In genomic region chr7:44488545-44488944, GRCm38 (mm10) we compare ENCODE assay signal across 28 mouse cellular contexts. TPM values are rescaled to one million over a fixed set of nuclear protein-coding genes. Genes with fewer than 3 reads are reported as not detected.
DNase-seq lines count a peak whose midpoint lies in the region; ATAC-seq lines count a peak whose summit lies in the region.
"Had no signal": no experiment of that assay in that cellular context is flagged by ENCODE, and none has a peak within 500 bp of the region (broad histone marks: within the 10 kb centered on the region; RNA-seq: fewer than 3 reads in every experiment).

No protein-coding gene starts in this region.

- peak; percentile 38 for DNase-seq in cerebellum, adult 9-11 months
- no peak for DNase-seq in cerebellum, postnatal 4 days (ENCODE audit: low spot score in 2 of 2)
- peak; percentile 86 for DNase-seq in heart, adult 11 months
- DNase-seq in heart, embryonic 10.5 days (ENCODE audit: low spot score), result no peak
- DNase-seq in midbrain, embryonic 11.5 days (ENCODE audit: low spot score, missing footprints), result peak; percentile 56
- DNase-seq in urinary bladder, adult 2 months (ENCODE audit: low spot score), result peak; percentile 15
- no peak for DNase-seq in urinary bladder, postnatal 14 days (ENCODE audit: low spot score)
- DNase-seq: adrenal gland, postnatal 14 days; kidney, postnatal 36 days; right cerebral cortex, postnatal 14 days; thymus, postnatal 36 days had no signal

- no peak overlapping the region for H3K9ac ChIP-seq in midbrain, embryonic 11.5 days (ENCODE audit: low read length)
- no peak overlapping the region for H3K9ac ChIP-seq in midbrain, embryonic 16.5 days (ENCODE audit: low read depth, low read length)
- H3K9ac ChIP-seq: heart, embryonic 15.5 days; hindbrain, embryonic 12.5 days; kidney, embryonic 15.5 days; limb, embryonic 13.5 days; lung, embryonic 15.5 days; neural tube, embryonic 12.5 days had no signal

- no peak overlapping the region for H3K4me3 ChIP-seq in heart, embryonic 10.5 days
- H3K4me3 ChIP-seq in midbrain, embryonic 11.5 days (ENCODE audit: low read depth, low read length), result no peak overlapping the region
- H3K4me3 ChIP-seq in midbrain, embryonic 16.5 days (ENCODE audit: low read depth, low read length), result no peak overlapping the region
- H3K4me3 ChIP-seq: erythroblast, embryonic 14.5 days; heart, embryonic 15.5 days; hindbrain, embryonic 12.5 days; kidney, embryonic 15.5 days; limb, embryonic 13.5 days; lung, embryonic 15.5 days; midbrain, embryonic 10.5 days; myocyte; neural tube, embryonic 12.5 days had no signal

- H3K27me3 ChIP-seq in heart, embryonic 10.5 days (ENCODE audit: insufficient read depth, poor library complexity, severe bottlenecking), result no peaks in the 10 kb centered on the region
- no peaks in the 10 kb centered on the region for H3K27me3 ChIP-seq in midbrain, embryonic 11.5 days (ENCODE audit: control insufficient read depth, insufficient read depth, low read length)
- no peaks in the 10 kb centered on the region for H3K27me3 ChIP-seq in midbrain, embryonic 16.5 days (ENCODE audit: control insufficient read depth, insufficient read depth, low read depth, low read length)
- H3K27me3 ChIP-seq: heart, embryonic 15.5 days; hindbrain, embryonic 12.5 days; kidney, embryonic 15.5 days; limb, embryonic 13.5 days; lung, embryonic 15.5 days; neural tube, embryonic 12.5 days had no signal

- no peak overlapping the region for H3K27ac ChIP-seq in heart, embryonic 10.5 days
- H3K27ac ChIP-seq in midbrain, embryonic 11.5 days (ENCODE audit: low read depth, low read length), result no peak overlapping the region
- H3K27ac ChIP-seq in midbrain, embryonic 16.5 days (ENCODE audit: low read length), result no peak overlapping the region
- H3K27ac ChIP-seq: heart, embryonic 15.5 days; hindbrain, embryonic 12.5 days; kidney, embryonic 15.5 days; limb, embryonic 13.5 days; lung, embryonic 15.5 days; midbrain, embryonic 10.5 days; neural tube, embryonic 12.5 days; stomach, postnatal 0 days had no signal

- WGBS in heart, embryonic 10.5 days, result 95% methylated on average over 8 of the region's 8 CpGs
- WGBS in midbrain, embryonic 11.5 days, result 100% methylated on average over 8 of the region's 8 CpGs
- 93% methylated on average over 8 of the region's 8 CpGs for WGBS in midbrain, embryonic 16.5 days

- H3K4me2 ChIP-seq in midbrain, embryonic 11.5 days, result no peak overlapping the region
- H3K4me2 ChIP-seq in midbrain, embryonic 16.5 days (ENCODE audit: low read length), result no peak overlapping the region
- H3K4me2 ChIP-seq: heart, embryonic 15.5 days; hindbrain, embryonic 12.5 days; kidney, embryonic 15.5 days; limb, embryonic 13.5 days; liver, embryonic 11.5 days; lung, embryonic 15.5 days; neural tube, embryonic 12.5 days had no signal

- ATAC-seq in midbrain, embryonic 11.5 days (ENCODE audit: low FRiP score), result no peak
- ATAC-seq in midbrain, embryonic 16.5 days, result no peak
- ATAC-seq: CD4-positive, CD25-positive, alpha-beta regulatory T cell, adult 4 months; forebrain, embryonic 16.5 days; intestine, postnatal 0 days had no signal

- peaks cover 14% of the 10 kb centered on the region for H3K4me1 ChIP-seq in heart, embryonic 10.5 days
- no peaks in the 10 kb centered on the region for H3K4me1 ChIP-seq in midbrain, embryonic 11.5 days (ENCODE audit: control insufficient read depth, insufficient read depth, low read length)
- H3K4me1 ChIP-seq in midbrain, embryonic 16.5 days (ENCODE audit: control insufficient read depth, insufficient read depth, low read length), result no peaks in the 10 kb centered on the region
- H3K4me1 ChIP-seq: kidney, embryonic 15.5 days; limb, embryonic 13.5 days; lung, embryonic 15.5 days had no signal

- peaks cover 67% of the 10 kb centered on the region for H3K36me3 ChIP-seq in heart, embryonic 10.5 days
- peaks cover 22% of the 10 kb centered on the region for H3K36me3 ChIP-seq in midbrain, embryonic 11.5 days (ENCODE audit: control insufficient read depth, insufficient read depth, low read length)
- peaks cover 38% of the 10 kb centered on the region for H3K36me3 ChIP-seq in midbrain, embryonic 16.5 days (ENCODE audit: control insufficient read depth, insufficient read depth, low read length)

- H3K9me3 ChIP-seq in heart, embryonic 10.5 days, result no peaks in the 10 kb centered on the region
- no peaks in the 10 kb centered on the region for H3K9me3 ChIP-seq in midbrain, embryonic 11.5 days (ENCODE audit: control insufficient read depth, low read length)
- no peaks in the 10 kb centered on the region for H3K9me3 ChIP-seq in midbrain, embryonic 16.5 days (replicated peaks; ENCODE audit: control insufficient read depth, low read length, poor library complexity, severe bottlenecking)
- H3K9me3 ChIP-seq: heart, embryonic 15.5 days; hindbrain, embryonic 12.5 days; kidney, embryonic 15.5 days; limb, embryonic 13.5 days; lung, embryonic 15.5 days; midbrain, embryonic 10.5 days; neural tube, embryonic 12.5 days had no signal

RNA-seq across cellular contexts. Expression of gene Emc10, which starts 7.8 kb away (rescaled TPM):
- 92.2 and 95.7 TPM in 2 replicates for polyA plus RNA-seq in heart, embryonic 10.5 days (2016; fragmentation: Nextera tagmentation; extraction: Ambion mirVana)
- 91.8 and 99.3 TPM in 2 replicates for polyA plus RNA-seq in midbrain, embryonic 11.5 days (2014; fragmentation: Nextera tagmentation; extraction: Ambion mirVana)
- 121 and 137 TPM in 2 replicates for polyA plus RNA-seq in midbrain, embryonic 16.5 days (2015; fragmentation: Nextera tagmentation; extraction: Ambion mirVana)
- 127 TPM in 2 replicates for polyA plus RNA-seq in urinary bladder, adult 2 months (2012; rRNA removed)

RNA-seq across cellular contexts. Expression of gene Fam71e1, which starts 7.8 kb away (rescaled TPM):
- polyA plus RNA-seq in heart, embryonic 10.5 days (2016; fragmentation: Nextera tagmentation; extraction: Ambion mirVana), result 9.3 and 11.1 TPM in 2 replicates
- 14.7 and 17.1 TPM in 2 replicates for polyA plus RNA-seq in midbrain, embryonic 11.5 days (2014; fragmentation: Nextera tagmentation; extraction: Ambion mirVana)
- polyA plus RNA-seq in midbrain, embryonic 16.5 days (2015; fragmentation: Nextera tagmentation; extraction: Ambion mirVana), result 24.2 and 29.8 TPM in 2 replicates
- polyA plus RNA-seq in urinary bladder, adult 2 months (2012; rRNA removed), result 10.0 and 12.5 TPM in 2 replicates

RNA-seq across cellular contexts. Expression of gene Josd2, which starts 20.8 kb away (rescaled TPM):
- 158 and 196 TPM in 2 replicates for polyA plus RNA-seq in heart, embryonic 10.5 days (2016; fragmentation: Nextera tagmentation; extraction: Ambion mirVana)
- 49.4 and 55.8 TPM in 2 replicates for polyA plus RNA-seq in midbrain, embryonic 11.5 days (2014; fragmentation: Nextera tagmentation; extraction: Ambion mirVana)
- polyA plus RNA-seq in midbrain, embryonic 16.5 days (2015; fragmentation: Nextera tagmentation; extraction: Ambion mirVana), result 39.5 and 39.6 TPM in 2 replicates
- polyA plus RNA-seq in urinary bladder, adult 2 months (2012; rRNA removed), result 85.0 and 110 TPM in 2 replicates

RNA-seq across cellular contexts. Expression of gene Aspdh, which starts 23.4 kb away (rescaled TPM):
- 0.83 and 1.8 TPM in 2 replicates for polyA plus RNA-seq in heart, embryonic 10.5 days (2016; fragmentation: Nextera tagmentation; extraction: Ambion mirVana)
- 1.8 and 2.9 TPM in 2 replicates for polyA plus RNA-seq in midbrain, embryonic 11.5 days (2014; fragmentation: Nextera tagmentation; extraction: Ambion mirVana)
- polyA plus RNA-seq in midbrain, embryonic 16.5 days (2015; fragmentation: Nextera tagmentation; extraction: Ambion mirVana), result 3.9 and 4.2 TPM in 2 replicates
- 0.10 and 0.22 TPM in 2 replicates for polyA plus RNA-seq in urinary bladder, adult 2 months (2012; rRNA removed)
- polyA plus RNA-seq: myocyte; spleen, adult 2 months had no signal

RNA-seq across cellular contexts. Expression of gene Mybpc2, which starts 35.9 kb away (rescaled TPM):
- polyA plus RNA-seq in heart, embryonic 10.5 days (2016; fragmentation: Nextera tagmentation; extraction: Ambion mirVana), result 0.21 TPM in 2 replicates
- 0.07 TPM in 1 of 2 replicates, not detected in the other for polyA plus RNA-seq in midbrain, embryonic 11.5 days (2014; fragmentation: Nextera tagmentation; extraction: Ambion mirVana)
- polyA plus RNA-seq in midbrain, embryonic 16.5 days (2015; fragmentation: Nextera tagmentation; extraction: Ambion mirVana), result 0.16 and 0.17 TPM in 2 replicates
- polyA plus RNA-seq in urinary bladder, adult 2 months (2012; rRNA removed), result 0.63 and 0.69 TPM in 2 replicates
- polyA plus RNA-seq: CD4-positive, CD25-positive, alpha-beta regulatory T cell, adult 4 months; erythroblast, embryonic 14.5 days; forebrain, embryonic 11.5 days; liver, embryonic 11.5 days had no signal

Comparison
In these comparisons a context has a peak if more than half of its experiments do, and no peak if none do; other contexts are left out.
1. DNase-seq: peak in cerebellum, adult 9-11 months (single experiment), heart, adult 11 months (single experiment), midbrain, embryonic 11.5 days (single experiment) and urinary bladder, adult 2 months (single experiment); none in cerebellum, postnatal 4 days (0 of 2), heart, embryonic 10.5 days (single experiment) and urinary bladder, postnatal 14 days (single experiment).